Mouse (Mus musculus) ES-Bruce4 (cell line): ENCODE data around the gene Plscr3. TPM values are rescaled to one million over a fixed set of nuclear protein-coding genes. Genes with fewer than 3 reads are reported as not detected.

Experiments used
- H3K27ac ChIP-seq: 2 replicates; pipeline ENCODE4 v1.5.1; 2012; ENCODE audit warnings: low read length, inconsistent platforms; ENCODE audit not compliant: insufficient read depth
- H3K27me3 ChIP-seq: 2 replicates; pipeline ENCODE4 v1.6.1; 2012; ENCODE audit warnings: mild to moderate bottlenecking, low read length, inconsistent platforms; ENCODE audit not compliant: control insufficient read depth, poor library complexity, insufficient read depth, severe bottlenecking
- H3K36me3 ChIP-seq: 2 replicates; pipeline ENCODE4 v1.6.1; 2012; ENCODE audit warnings: inconsistent platforms, mild to moderate bottlenecking, low read length, moderate library complexity; ENCODE audit not compliant: control insufficient read depth, poor library complexity, insufficient read depth, severe bottlenecking
- H3K4me1 ChIP-seq: one replicate; pipeline ENCODE4 v1.8.1; 2011; ENCODE audit warnings: low read length; ENCODE audit not compliant: control insufficient read depth, insufficient read depth
- H3K4me3 ChIP-seq: 2 replicates; pipeline ENCODE4 v1.5.1; 2011; ENCODE audit warnings: low read depth, mild to moderate bottlenecking, low read length
- H3K9ac ChIP-seq: 2 replicates; pipeline ENCODE4 v1.6.1; 2012; ENCODE audit warnings: low read depth, mild to moderate bottlenecking, inconsistent platforms; ENCODE audit not compliant: poor library complexity, severe bottlenecking
- H3K9me3 ChIP-seq: replicated peaks from 2 replicates; pipeline ENCODE4 v1.6.1; 2012; ENCODE audit warnings: mild to moderate bottlenecking, low read length, inconsistent platforms; ENCODE audit not compliant: control insufficient read depth, poor library complexity, insufficient read depth, severe bottlenecking
- CTCF ChIP-seq: IDR thresholded peaks from one replicate; pipeline ENCODE4 v1.8.1; 2011; ENCODE audit warnings: low read depth, low read length
- EP300 ChIP-seq: IDR thresholded peaks from 2 replicates; pipeline ENCODE4 v1.6.1; 2011; ENCODE audit warnings: low read depth, low read length; ENCODE audit not compliant: insufficient read depth
- POLR2A ChIP-seq: IDR thresholded peaks from one replicate; pipeline ENCODE4 v1.8.1; 2011; ENCODE audit warnings: low read length; ENCODE audit not compliant: insufficient read depth
- polyA plus RNA-seq: library from polyadenylated mRNA; stranded (reverse); fragments of >200 nt; gene quantifications from 2 replicates; pipeline ENCODE4 v1.2.4, GENCODE M21; 2011; ENCODE audit warnings: low read depth; ENCODE audit not compliant: missing spikeins, insufficient read depth, insufficient read length

The Plscr3 gene
- polyA plus RNA-seq, 1 experiment = 27.2 TPM

DNA sequence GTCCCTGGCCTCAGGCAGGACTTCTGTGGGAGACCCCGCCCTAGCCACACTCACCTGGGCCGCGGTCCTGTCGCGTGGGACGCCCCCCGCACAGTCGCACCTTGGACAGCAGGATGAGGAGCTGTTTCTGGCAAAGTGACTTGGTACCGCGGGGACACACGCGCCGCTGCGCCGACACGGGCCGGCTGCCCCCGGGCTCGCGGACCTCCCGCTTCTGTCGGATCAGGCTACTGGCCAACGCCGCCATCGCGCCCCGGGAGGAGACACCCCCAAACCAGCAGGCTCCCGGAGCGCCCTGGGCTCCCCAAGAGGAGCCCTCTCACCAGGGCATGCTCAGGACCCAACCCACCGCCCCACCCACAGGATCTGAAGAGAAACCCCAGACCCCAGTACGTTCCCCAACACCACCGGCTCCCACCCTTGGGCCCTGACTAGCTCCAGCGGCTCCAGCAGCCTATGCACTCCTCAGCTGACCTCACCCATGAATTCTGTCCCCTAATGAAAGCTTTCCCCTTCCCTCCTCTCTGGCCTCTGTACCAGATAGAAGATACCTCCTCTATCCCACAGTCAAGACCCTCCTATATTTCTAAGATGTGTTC is 44.7 kb upstream of the Plscr3 start, which contains the start of gene Fgf11:
TSS of gene Fgf11 (minus strand) at position 479 of the 599 bp plus-strand sequence.
- Histone ChIP-seq H3K4me1 (no peaks in the 10 kb centered on the region), H3K9ac (peak within 1 kb of the TSS; percentile 75), H3K27me3 (peaks cover 12% of the 10 kb centered on the region), H3K36me3 (no peaks in the 10 kb centered on the region), H3K27ac (no peak within 1 kb of the TSS), H3K4me3 (peak within 1 kb of the TSS; percentile 91), H3K9me3 (no peaks in the 10 kb centered on the region)
- TF ChIP-seq POLR2A (no peak), CTCF (no peak), EP300 (no peak)

DNA sequence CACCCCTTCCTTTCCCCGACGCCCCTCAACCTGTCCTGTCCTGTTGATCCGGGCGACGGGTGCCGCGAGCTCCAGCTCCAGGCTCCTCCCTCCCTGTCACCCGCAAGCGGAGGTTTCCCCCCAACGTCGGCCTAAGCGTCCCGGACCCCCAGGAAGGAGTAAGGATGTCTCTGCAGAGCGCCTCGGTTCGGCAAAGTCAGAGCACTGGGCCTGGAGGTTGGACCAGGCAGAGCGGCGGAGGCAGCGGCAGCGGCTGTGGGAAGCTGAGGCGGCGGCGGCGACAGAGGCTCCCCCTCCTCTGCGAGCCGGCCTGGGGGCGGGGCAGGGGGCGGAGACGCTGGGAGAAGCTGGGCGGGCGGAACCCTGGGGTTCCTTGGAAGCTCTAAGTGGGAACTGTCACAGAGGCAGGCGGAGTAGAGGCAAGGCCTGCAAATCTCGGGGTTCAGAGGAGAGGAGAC is 43.5 kb upstream of the Plscr3 start:
- Histone ChIP-seq H3K27ac (no peak overlapping the region), H3K36me3 (no peaks in the 10 kb centered on the region), H3K9me3 (no peaks in the 10 kb centered on the region), H3K9ac (peak overlapping the region; percentile 75), H3K4me3 (peak overlapping the region; percentile 91), H3K27me3 (peaks cover 12% of the 10 kb centered on the region), H3K4me1 (no peaks in the 10 kb centered on the region)
- TF ChIP-seq POLR2A (no peak), EP300 (no peak), CTCF (no peak)

DNA sequence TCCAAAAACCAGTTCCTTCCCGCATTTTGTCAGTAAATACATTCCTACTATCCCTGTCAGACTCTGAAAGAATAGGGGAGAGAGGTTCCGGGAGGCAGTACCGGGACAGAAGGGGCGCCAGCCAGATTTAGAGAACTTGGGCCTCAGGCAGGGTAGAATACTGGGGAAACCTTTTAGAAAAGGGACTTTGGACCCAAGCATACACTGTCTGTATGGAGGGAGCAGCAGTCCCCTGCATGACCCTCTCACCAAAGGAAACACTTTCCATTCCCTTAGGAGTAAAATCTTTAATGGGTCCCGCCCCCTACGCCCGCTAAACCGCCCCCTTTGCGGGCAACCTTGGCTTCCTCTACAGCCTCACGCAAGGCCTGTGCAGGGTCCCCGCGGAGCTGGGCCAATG is 42.8 kb upstream of the Plscr3 start:
- Histone ChIP-seq H3K27ac (no peak overlapping the region), H3K4me1 (no peaks in the 10 kb centered on the region), H3K9me3 (no peaks in the 10 kb centered on the region), H3K27me3 (peaks cover 12% of the 10 kb centered on the region), H3K36me3 (no peaks in the 10 kb centered on the region), H3K9ac (peak overlapping the region; percentile 90), H3K4me3 (peak overlapping the region; percentile 76)
- TF ChIP-seq POLR2A = no peak
- no peak for TF ChIP-seq CTCF
- TF ChIP-seq EP300 = no peak

DNA sequence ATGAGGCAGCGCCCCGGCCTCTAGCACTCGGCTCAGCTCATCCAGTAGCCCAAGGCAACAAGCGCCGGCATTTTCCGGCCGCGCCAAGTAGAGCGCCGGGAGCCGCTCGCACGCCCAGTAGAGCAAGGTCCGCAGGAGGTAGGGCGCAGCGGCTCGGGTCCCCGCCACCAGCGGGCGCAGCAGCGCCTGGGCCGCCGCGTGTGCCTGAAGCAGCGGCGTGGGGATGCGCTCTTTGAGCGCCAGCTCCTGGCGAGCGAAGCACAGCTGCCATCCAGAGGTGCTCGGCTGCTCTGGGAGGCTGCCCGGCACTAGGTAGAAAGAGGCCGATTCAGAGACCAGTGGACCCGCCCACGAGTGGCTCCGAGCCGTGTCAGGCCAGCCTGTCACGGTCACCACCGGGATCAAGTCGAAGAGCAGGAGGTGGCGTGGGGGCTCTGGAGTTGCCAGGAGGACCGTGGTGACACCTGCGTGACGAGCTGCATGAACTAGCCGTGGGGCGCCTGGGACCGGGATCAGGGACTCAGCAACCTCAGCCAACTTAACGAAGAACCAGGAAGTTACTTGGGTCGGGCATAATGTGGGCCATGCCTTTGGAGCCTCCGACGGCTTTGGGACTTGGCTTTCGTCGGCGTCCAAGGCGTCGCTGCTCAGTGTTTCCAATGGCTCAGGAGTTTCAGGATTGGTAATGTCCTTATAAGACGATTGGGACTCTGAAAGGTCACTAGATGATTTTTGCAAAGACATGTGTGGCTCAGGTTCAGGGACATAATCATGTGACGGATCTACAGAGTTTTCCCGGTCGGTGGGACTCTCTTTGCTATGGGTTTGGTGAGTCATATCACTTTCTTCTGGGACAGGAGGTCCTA is 42.2 kb upstream of the Plscr3 start:
- Histone ChIP-seq H3K27ac (no peak overlapping the region), H3K9me3 (no peaks in the 10 kb centered on the region), H3K4me1 (no peaks in the 10 kb centered on the region), H3K9ac (peak overlapping the region; percentile 90), H3K27me3 (peaks cover 12% of the 10 kb centered on the region), H3K36me3 (no peaks in the 10 kb centered on the region), H3K4me3 (peak overlapping the region; percentile 76)
- peak; percentile 41 for TF ChIP-seq CTCF
- TF ChIP-seq EP300 = no peak

DNA sequence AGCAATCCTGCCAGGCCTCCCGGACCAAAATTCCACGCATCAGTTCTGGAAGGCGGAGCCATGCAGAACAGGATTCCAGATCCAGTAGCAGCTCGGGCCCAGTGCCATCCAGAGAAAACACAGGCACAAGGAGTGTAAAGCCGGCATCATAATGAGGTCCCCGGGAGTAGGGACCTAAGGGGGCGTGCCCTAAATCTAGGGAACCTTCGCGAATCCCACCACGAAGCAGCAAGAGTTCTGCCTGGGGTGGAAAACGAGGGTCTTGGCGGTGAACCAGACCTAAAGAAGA is 41.6 kb upstream of the Plscr3 start:
- TF ChIP-seq EP300 (no peak), POLR2A (no peak), CTCF (no peak)
- no peaks in the 10 kb centered on the region for H3K36me3 ChIP-seq
- H3K9ac ChIP-seq = peak overlapping the region; percentile 90
- no peaks in the 10 kb centered on the region for H3K4me1 ChIP-seq
- H3K4me3 ChIP-seq = peak overlapping the region; percentile 76
- peaks cover 12% of the 10 kb centered on the region for H3K27me3 ChIP-seq
- H3K9me3 ChIP-seq = no peaks in the 10 kb centered on the region
- no peak overlapping the region for H3K27ac ChIP-seq
